Mouse (Mus musculus): Measurements from ENCODE around the gene Myo1d.

- TF ChIP-seq CTCF (IDR thresholded peaks at IDR 0.05; ENCODE audit: borderline replicate concordance, insufficient read depth, low read depth, low read length) (no peak), POLR2A (IDR thresholded peaks at IDR 0.05; ENCODE audit: borderline replicate concordance, insufficient read depth, low read length) (no peak)
Measured at GRCm38 (mm10) chr11:80452242-80452641, 327.6 kb downstream of the Myo1d start.

Measured in cerebellum, adult 2 months (tissue).